Mouse (Mus musculus): ENCODE data around the gene Atp2c1.

Gene Atp2c1

DNA sequence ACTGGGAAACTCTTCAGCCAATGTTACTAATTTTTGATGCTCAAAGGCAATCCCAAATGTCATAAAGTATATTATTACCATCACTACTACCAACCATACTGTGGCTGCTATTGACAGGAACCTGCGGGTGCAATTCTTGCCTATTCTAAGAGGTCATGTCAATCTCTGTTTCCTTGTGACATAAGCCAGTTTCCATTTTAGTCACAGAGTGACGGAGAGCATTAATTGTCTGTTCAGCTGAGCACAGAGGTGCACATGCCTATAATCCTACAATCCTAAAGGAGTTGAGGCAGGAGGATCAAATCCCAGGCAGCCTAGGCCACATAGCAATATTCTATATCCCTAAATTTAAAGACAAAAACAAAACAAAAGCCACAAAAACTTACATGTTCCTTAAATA lies 164.9 kb downstream of the Atp2c1 start:
- no peak for DNase-seq
